Mouse (Mus musculus) heart, postnatal 0 days (tissue): ENCODE results near the gene Wbp1l.
A peak's percentile ranks its signal among the peaks of the same experiment; 100 is the strongest.

ENCODE experiments used
- CTCF ChIP-seq: IDR thresholded peaks from 2 replicates; pipeline ENCODE4 v1.5.1; 2016; ENCODE audit warnings: antibody characterized with exemption, control low read depth, low read depth
- EP300 ChIP-seq: IDR thresholded peaks from 2 replicates; pipeline ENCODE4 v1.6.1; 2016; ENCODE audit warnings: antibody characterized with exemption, low read depth

- TF ChIP-seq CTCF (peak; percentile 74), EP300 (no peak)
Measured at GRCm38 (mm10) chr19:46607424-46607823, 8.5 kb downstream of the Wbp1l start.
